Mouse (Mus musculus): ENCODE data around the gene Gbe1.

GRCm38 (mm10) chr16:70476161-70476560 is 162.4 kb downstream of the Gbe1 start:
- TF ChIP-seq CTCF (IDR thresholded peaks at IDR 0.05; ENCODE audit: low read depth, low read length), result no peak
- TF ChIP-seq EP300 (IDR thresholded peaks at IDR 0.05; ENCODE audit: insufficient read depth, low read depth, low read length), result no peak
- no peak for TF ChIP-seq POLR2A (IDR thresholded peaks at IDR 0.05; ENCODE audit: insufficient read depth, low read length)

All from ES-Bruce4 (cell line).